Mouse (Mus musculus) small intestine, adult 2 months (tissue): ENCODE results near the gene Ccdc8.

Source experiments
- CTCF ChIP-seq: fragments of 200-500 bp; IDR thresholded peaks from 2 replicates; pipeline ENCODE4 v1.5.1; 2012; ENCODE audit warnings: low read depth, mild to moderate bottlenecking, control low read depth, inconsistent platforms, low read length, moderate library complexity, mixed read lengths; ENCODE audit not compliant: insufficient replicate concordance, insufficient read length; ENCODE audit errors: extremely low read depth
- POLR2A ChIP-seq: fragments of 200-500 bp; IDR thresholded peaks from 2 replicates; pipeline ENCODE4 v1.6.1; 2012; ENCODE audit warnings: low read depth, mild to moderate bottlenecking, control low read depth, inconsistent platforms, low read length, moderate library complexity

DNA sequence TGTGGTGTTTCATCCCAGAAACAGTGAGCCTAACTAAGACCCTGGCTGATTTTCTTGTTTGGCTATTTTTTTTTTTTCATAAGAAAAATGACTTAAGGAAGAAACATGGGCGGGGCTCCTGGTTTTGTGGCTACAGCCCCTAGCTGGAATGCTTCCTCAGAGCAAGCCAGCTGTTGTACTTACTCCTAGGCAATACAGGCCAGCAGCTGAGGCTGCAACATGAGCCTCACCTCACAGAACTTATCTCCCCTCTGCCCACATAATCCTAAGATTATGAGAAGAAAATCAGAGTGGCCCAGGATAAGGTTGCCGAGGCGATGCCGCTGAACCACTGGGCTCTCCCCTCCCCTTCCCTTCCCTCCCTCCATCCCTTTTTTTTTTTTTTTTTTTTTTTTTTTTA, 36.8 kb upstream of the Ccdc8 start:
- TF ChIP-seq POLR2A (no peak), CTCF (no peak)
